ENCODE assay signal across 8 mouse cellular contexts in genomic region chr9:61537316-61538189, GRCm38 (mm10).
DNase-seq lines count a peak whose midpoint lies in the region; ATAC-seq and TF ChIP-seq lines count a peak whose summit lies in the region.

No protein-coding gene starts in this region.

- H3K36me3 ChIP-seq in kidney, embryonic 15.5 days, result no peaks in the 10 kb centered on the region
- H3K36me3 ChIP-seq in embryonic facial prominence, embryonic 14.5 days (ENCODE audit: control insufficient read depth, insufficient read depth, low read length), result no peaks in the 10 kb centered on the region
- H3K36me3 ChIP-seq in intestine, embryonic 14.5 days (ENCODE audit: control insufficient read depth, insufficient read depth, low read length), result no peaks in the 10 kb centered on the region
- H3K36me3 ChIP-seq in myocyte (ENCODE audit: control insufficient read depth, insufficient read depth), result no peaks in the 10 kb centered on the region

- H3ac ChIP-seq in myocyte (ENCODE audit: control insufficient read depth, insufficient read length), result no peak overlapping the region

- no peak for DNase-seq in kidney, adult 18-20 months
- DNase-seq in embryonic facial prominence, embryonic 14.5 days (ENCODE audit: low spot score), result no peak
- peak; percentile 64 for DNase-seq in intestine, embryonic 14.5 days (ENCODE audit: low spot score)
- no peak for DNase-seq in B cell, adult 2 months
- DNase-seq in frontal cortex, postnatal 36 days (ENCODE audit: low spot score in 2 of 2), result no peak
- DNase-seq in lung, postnatal 25 days (ENCODE audit: low spot score), result no peak

- no peak overlapping the region for H3K27ac ChIP-seq in kidney, embryonic 15.5 days
- no peak overlapping the region for H3K27ac ChIP-seq in embryonic facial prominence, embryonic 14.5 days (replicated peaks; ENCODE audit: low read depth, low read length)
- 0 out of 2 replicates have a peak overlapping the region, but pooled peaks have one; percentile 14 for H3K27ac ChIP-seq in intestine, embryonic 14.5 days (ENCODE audit: low read depth)

- no peaks in the 10 kb centered on the region for H3K27me3 ChIP-seq in kidney, embryonic 15.5 days
- H3K27me3 ChIP-seq in embryonic facial prominence, embryonic 14.5 days (replicated peaks; ENCODE audit: control insufficient read depth, insufficient read depth, low read length), result no peaks in the 10 kb centered on the region
- no peaks in the 10 kb centered on the region for H3K27me3 ChIP-seq in intestine, embryonic 14.5 days (replicated peaks; ENCODE audit: control insufficient read depth, insufficient read depth, low read length)
- H3K27me3 ChIP-seq in myocyte (ENCODE audit: control insufficient read depth, insufficient read depth, insufficient read length), result no peaks in the 10 kb centered on the region

- H3K4me2 ChIP-seq in kidney, embryonic 15.5 days, result peak overlapping the region; percentile 41
- H3K4me2 ChIP-seq in embryonic facial prominence, embryonic 14.5 days (ENCODE audit: low read depth, low read length), result peak overlapping the region; percentile 38
- peak overlapping the region; percentile 20; the same call in 1 of the 2 replicates for H3K4me2 ChIP-seq in intestine, embryonic 14.5 days (ENCODE audit: low read length)
- peak overlapping the region; percentile 32 for H3K4me2 ChIP-seq in myocyte (ENCODE audit: low read depth)

- H3K4me3 ChIP-seq in kidney, embryonic 15.5 days (replicated peaks), result no peak overlapping the region
- H3K4me3 ChIP-seq in embryonic facial prominence, embryonic 14.5 days (ENCODE audit: low read depth, low read length), result no peak overlapping the region
- no peak overlapping the region for H3K4me3 ChIP-seq in intestine, embryonic 14.5 days (ENCODE audit: low read depth, low read length)
- H3K4me3 ChIP-seq in myocyte, result no peak overlapping the region

- no peak for ATAC-seq in kidney, embryonic 15.5 days (replicated peaks; ENCODE audit: low FRiP score)
- ATAC-seq in embryonic facial prominence, embryonic 14.5 days (ENCODE audit: low read depth), result peak; percentile 22; the same call in 1 of the 2 replicates
- 0 out of 2 replicates have a peak, but pooled peaks have one; percentile 29 for ATAC-seq in intestine, embryonic 14.5 days (replicated peaks; ENCODE audit: low FRiP score, low TSS enrichment, low read depth)

- peaks cover 4% of the 10 kb centered on the region; the same call in 1 of the 2 replicates for H3K4me1 ChIP-seq in kidney, embryonic 15.5 days
- 0 out of 2 replicates have a peak, but pooled peaks cover 6% of the 10 kb centered on the region for H3K4me1 ChIP-seq in embryonic facial prominence, embryonic 14.5 days (ENCODE audit: control insufficient read depth, insufficient read depth, low read length)
- peaks cover 17% of the 10 kb centered on the region for H3K4me1 ChIP-seq in intestine, embryonic 14.5 days (replicated peaks; ENCODE audit: control insufficient read depth, insufficient read depth, low read length)

- no peak overlapping the region for H3K9ac ChIP-seq in kidney, embryonic 15.5 days
- no peak overlapping the region for H3K9ac ChIP-seq in embryonic facial prominence, embryonic 14.5 days (ENCODE audit: low read depth, low read length)
- H3K9ac ChIP-seq in intestine, embryonic 14.5 days (ENCODE audit: low read length), result no peak overlapping the region

- no peaks in the 10 kb centered on the region for H3K79me2 ChIP-seq in myocyte (ENCODE audit: control insufficient read depth, insufficient read depth)

- TF ChIP-seq POLR2A in myocyte (IDR thresholded peaks at IDR 0.05; ENCODE audit: insufficient read length, low read depth), result no peak

- 17% methylated on average over 17 of the region's 22 CpGs for WGBS in kidney, embryonic 15.5 days
- WGBS in embryonic facial prominence, embryonic 14.5 days, result 11% methylated on average over 19 of the region's 22 CpGs
- WGBS in intestine, embryonic 14.5 days, result 13% methylated on average over 15 of the region's 22 CpGs

- no peaks in the 10 kb centered on the region for H3K9me3 ChIP-seq in kidney, embryonic 15.5 days (replicated peaks)
- peaks cover 4% of the 10 kb centered on the region; the same call in 1 of the 2 replicates for H3K9me3 ChIP-seq in embryonic facial prominence, embryonic 14.5 days (ENCODE audit: control insufficient read depth, low read length)
- 0 out of 2 replicates have a peak, but pooled peaks cover 3% of the 10 kb centered on the region for H3K9me3 ChIP-seq in intestine, embryonic 14.5 days (ENCODE audit: control insufficient read depth, low read length)

TF ChIP-seq in myocyte, 11 proteins besides CTCF, POLR2A, EP300 and RAD21:
- TF ChIP-seq E2F4 (IDR thresholded peaks at IDR 0.05; ENCODE audit: insufficient read depth), result no peak
- TF ChIP-seq MYOG (IDR thresholded peaks at IDR 0.05; ENCODE audit: control insufficient read depth in 1 of 3, insufficient read depth in 1 of 3, insufficient read length in 2 of 3, low read depth in 2 of 3), result no peak
- no peak for TF ChIP-seq MAX (IDR thresholded peaks at IDR 0.05; ENCODE audit: low read depth)
- no peak for TF ChIP-seq REST (IDR thresholded peaks at IDR 0.05; ENCODE audit: insufficient read depth, insufficient read length)
- TF ChIP-seq POLR2AphosphoS2 (IDR thresholded peaks at IDR 0.05; ENCODE audit: insufficient read length, low read depth), result no peak
- no peak for TF ChIP-seq SRF (IDR thresholded peaks at IDR 0.05; ENCODE audit: control insufficient read depth, insufficient read length, low read depth)
- TF ChIP-seq USF1 (IDR thresholded peaks at IDR 0.05; ENCODE audit: low read depth), result no peak
- no peak for TF ChIP-seq TCF12 (IDR thresholded peaks at IDR 0.05; ENCODE audit: insufficient read depth, poor library complexity, severe bottlenecking)
- no peak for TF ChIP-seq TCF3 (IDR thresholded peaks at IDR 0.05; ENCODE audit: insufficient read length, low read depth)
- TF ChIP-seq MYOD1 (IDR thresholded peaks at IDR 0.05; ENCODE audit: control insufficient read depth in 1 of 3, insufficient read length in 2 of 3, low read depth in 2 of 3), result no peak
- TF ChIP-seq CEBPB (IDR thresholded peaks at IDR 0.05; ENCODE audit: insufficient read depth, poor library complexity, severe bottlenecking), result no peak
